Mouse (Mus musculus): Measurements from ENCODE around the gene Hba-a1. TPM values are rescaled to one million over a fixed set of nuclear protein-coding genes. Genes with fewer than 3 reads are reported as not detected.
"Not testable (repeated sequence)": the region's sequence is repeated elsewhere in the genome, so short reads cannot be mapped to it uniquely, and the experiment has no call there.

The Hba-a1 gene
- total RNA-seq, 2 experiments from 2014 or later: 361 to 431 TPM

DNA sequence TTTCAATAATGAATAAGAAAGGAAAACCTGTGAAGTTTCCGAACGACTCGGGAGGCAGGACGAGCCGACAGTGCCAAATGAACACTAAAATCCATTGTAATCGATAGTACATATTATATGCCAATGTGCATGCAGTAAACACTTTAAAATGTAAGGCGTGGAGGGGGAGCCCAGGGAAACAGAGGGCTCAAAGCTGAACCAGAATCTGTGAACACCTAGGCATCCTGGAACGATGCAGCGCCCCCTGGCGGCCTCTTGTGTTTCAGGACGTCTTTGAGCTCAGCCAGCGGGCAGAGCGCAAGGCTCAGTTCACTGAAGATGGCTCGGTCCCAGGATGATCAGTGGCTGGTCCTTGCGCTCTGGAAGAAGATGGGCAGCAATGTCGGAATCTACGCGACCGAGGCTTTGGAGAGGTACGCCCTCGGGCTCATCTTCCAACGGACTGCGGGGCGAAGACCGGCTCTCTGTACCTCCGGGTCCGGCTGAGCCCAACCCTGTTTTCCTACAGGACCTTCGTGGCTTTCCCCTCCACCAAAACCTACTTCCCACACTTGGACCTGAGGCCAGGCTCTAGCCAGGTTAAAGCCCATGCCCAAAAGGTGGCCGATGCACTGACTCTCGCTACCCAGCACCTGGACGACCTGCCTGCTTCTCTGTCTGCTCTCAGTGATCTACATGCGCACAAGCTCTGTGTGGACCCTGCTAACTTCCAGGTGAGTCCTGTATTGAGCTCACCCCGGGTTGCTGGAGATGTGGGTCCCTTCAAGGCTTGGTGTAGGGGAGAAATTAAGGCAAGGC, 3.6 kb downstream of the Hba-a1 start, which contains the start of gene Hbq1b:
Hbq1b (plus strand) TSS at position 271 of the 798 bp plus-strand sequence.
- intact Hi-C loops (cut with DNase I): not testable (repeated sequence)

DNA sequence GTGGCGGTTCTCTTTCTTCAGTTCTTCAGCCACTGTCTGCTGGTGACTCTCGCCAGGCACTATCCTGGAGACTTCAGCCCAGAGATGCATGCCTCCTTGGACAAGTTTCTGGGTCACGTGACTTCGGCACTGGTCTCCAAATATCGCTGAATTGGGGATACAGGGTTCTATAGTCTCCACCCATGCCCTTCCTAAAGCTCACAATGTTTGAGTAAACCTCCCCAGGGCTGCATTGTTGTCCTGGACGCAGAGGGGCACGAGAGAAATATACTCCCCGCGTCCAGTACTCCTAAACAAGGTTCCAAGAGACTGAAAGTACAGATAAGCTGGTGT, 4.1 kb downstream of the Hba-a1 start:
- intact Hi-C loops (cut with DNase I): no loop called here
- no peak for DNase-seq (ENCODE audit: low spot score in 2 of 2)

More for the DNA sequence above, 3.6 kb downstream of the Hba-a1 start, which contains the start of gene Hbq1b:
- DNase-seq (ENCODE audit: low spot score in 2 of 2): peak; percentile 68 to 82

DNA sequence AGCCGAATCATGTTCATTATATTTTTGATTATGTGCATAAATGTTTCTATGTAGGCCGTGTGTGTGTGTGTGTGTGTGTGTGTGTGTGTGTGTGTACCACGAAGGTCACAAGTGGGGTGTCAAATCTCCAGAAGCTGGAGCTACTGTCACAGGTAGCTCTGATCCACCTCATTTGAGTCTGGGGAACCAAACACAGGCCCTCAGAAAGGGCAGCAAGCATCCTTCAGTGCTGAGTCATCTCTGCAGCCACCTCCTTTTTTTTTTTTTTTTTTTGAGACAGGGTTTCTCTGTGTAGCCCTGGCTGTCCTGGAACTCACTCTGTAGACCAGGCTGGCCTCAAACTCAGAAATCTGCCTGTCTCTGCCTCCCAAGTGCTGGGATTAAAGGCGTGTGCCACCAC, 9.5 kb downstream of the Hba-a1 start:
- intact Hi-C loops (cut with DNase I); DNase-seq (ENCODE audit: low spot score in 2 of 2): not testable (repeated sequence)

DNA sequence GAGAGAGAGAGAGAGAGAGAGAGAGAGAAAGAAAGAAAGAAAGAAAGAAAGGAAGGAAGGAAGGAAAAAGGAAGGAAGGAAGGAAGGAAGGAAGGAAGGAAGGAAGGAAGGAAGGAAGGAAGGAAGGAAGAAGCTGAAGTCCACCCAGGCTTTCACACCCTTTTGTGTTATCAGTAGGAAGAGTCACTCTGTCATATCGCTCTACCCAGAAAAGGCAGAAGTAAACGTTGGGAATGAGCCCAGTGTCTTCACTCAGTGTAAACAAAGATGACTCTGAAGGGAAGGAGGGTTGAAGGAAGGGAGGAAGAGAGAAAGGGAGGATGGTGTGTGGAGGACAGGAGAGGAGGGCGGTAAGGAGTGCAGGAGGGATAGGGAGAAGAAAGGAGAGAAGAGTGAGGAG, 10.2 kb downstream of the Hba-a1 start:
- intact Hi-C loops (cut with DNase I); DNase-seq (ENCODE audit: low spot score in 2 of 2): not testable (repeated sequence)

DNA sequence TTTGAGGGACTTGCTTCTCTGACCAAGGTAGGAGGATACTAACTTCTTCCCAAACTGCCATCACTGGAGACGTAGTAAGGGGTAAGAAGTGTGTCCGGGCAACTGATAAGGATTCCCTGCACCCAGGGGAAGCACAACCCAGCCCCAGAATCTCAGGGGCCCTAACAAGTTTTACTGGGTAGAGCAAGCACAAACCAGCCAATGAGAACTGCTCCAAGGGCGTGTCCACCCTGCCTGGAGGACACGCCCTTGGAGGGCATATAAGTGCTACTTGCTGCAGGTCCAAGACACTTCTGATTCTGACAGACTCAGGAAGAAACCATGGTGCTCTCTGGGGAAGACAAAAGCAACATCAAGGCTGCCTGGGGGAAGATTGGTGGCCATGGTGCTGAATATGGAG, 12.9 kb downstream of the Hba-a1 start, which contains the start of gene Hba-a2:
Hba-a2 (plus strand) TSS at position 287 of the 400 bp plus-strand sequence.
- DNase-seq (ENCODE audit: low spot score in 2 of 2); intact Hi-C loops (cut with DNase I): not testable (repeated sequence)

DNA sequence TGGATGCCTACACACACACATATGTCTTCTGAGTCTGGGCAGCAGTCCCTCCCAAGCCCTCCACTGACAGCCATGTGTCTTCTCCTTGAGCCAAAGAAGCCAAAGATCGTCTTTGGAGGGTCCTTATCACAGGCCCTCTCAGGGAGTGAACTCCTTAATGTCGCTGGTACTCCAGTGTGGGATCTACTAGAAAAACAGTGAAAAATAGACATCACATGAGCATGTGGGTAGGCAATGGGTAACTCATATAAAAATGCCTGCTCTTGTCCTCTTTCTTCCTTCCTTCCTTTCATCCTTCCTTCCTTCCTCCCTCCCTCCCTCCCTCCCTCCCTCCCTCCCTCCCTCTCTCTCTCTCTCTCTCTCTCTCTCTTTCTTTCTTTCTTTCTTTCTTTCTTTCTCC, 14.1 kb downstream of the Hba-a1 start:
- DNase-seq (ENCODE audit: low spot score in 2 of 2); intact Hi-C loops (cut with DNase I): not testable (repeated sequence)

DNA sequence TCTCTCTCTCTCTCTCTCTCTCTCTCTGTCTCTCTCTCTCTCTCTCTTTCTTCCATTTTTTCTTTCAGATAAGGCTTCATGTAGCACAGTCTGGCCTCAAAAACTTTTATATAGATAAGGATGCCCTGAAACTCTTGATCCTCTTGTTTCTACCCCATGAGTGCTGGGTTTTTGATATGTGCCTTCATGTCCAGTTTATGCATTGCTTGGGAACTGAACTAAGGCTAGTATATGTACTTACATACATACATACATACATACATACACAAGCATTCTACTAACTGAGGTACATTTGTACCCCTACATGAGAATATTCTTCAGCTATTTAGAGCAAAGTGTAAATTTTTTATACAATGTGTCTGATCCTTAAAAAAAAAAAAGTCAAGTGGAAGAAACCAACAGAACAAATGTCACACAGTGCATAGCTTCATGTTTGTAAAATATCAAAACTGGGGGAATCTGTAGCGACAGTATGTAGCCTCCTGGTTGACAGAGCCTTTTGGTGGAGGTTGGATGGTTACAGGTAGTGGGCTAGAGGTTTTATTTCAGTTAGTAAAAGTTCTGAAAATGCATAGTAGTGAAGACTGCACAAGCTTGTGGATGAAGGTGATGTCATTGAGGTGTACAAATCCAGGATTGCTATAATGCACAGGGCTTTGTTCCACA, 14.7 kb downstream of the Hba-a1 start:
- intact Hi-C loops (cut with DNase I): no loop called here
- no peak for DNase-seq (ENCODE audit: low spot score in 2 of 2)

DNA sequence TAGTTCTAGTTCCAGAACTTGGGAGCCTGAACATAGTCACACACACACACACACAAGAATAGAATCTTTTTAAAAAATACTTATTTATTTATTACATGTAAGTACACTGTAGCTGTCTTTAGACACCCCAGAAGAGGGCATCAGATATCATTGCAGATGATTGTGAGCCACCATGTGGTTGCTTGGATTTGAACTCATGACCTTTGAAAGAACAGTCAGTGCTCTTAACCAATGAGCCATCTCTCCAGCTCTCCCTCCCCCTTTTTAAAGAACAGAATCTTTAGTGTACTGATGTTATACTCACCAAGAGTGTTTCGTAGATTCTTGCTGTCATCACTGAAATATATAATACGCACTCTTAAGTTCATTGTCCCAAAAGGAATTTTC, 15.2 kb downstream of the Hba-a1 start:
- intact Hi-C loops (cut with DNase I): no loop called here
- DNase-seq (ENCODE audit: low spot score in 2 of 2): no peak

DNA sequence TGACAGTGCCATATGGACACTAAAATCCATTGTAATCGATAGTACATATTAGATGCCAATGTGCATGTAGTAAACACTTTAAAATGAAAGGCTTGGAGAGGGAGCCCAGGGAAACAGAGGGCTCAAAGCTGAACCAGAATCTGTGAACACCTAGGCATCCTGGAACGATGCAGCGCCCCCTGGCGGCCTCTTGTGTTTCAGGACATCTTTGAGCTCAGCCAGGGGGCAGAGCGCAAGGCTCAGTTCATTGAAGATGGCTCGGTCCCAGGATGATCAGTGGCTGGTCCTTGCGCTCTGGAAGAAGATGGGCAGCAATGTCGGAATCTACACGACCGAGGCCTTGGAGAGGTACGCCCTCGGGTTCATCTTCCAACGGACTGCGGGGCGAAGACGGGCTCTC, 16.6 kb downstream of the Hba-a1 start, which contains the start of gene Hbq1a:
Hbq1a (plus strand) TSS at position 205 of the 400 bp plus-strand sequence.
- DNase-seq (ENCODE audit: low spot score in 2 of 2): peak; percentile 46 to 54
- intact Hi-C loops (cut with DNase I): not testable (repeated sequence)

DNA sequence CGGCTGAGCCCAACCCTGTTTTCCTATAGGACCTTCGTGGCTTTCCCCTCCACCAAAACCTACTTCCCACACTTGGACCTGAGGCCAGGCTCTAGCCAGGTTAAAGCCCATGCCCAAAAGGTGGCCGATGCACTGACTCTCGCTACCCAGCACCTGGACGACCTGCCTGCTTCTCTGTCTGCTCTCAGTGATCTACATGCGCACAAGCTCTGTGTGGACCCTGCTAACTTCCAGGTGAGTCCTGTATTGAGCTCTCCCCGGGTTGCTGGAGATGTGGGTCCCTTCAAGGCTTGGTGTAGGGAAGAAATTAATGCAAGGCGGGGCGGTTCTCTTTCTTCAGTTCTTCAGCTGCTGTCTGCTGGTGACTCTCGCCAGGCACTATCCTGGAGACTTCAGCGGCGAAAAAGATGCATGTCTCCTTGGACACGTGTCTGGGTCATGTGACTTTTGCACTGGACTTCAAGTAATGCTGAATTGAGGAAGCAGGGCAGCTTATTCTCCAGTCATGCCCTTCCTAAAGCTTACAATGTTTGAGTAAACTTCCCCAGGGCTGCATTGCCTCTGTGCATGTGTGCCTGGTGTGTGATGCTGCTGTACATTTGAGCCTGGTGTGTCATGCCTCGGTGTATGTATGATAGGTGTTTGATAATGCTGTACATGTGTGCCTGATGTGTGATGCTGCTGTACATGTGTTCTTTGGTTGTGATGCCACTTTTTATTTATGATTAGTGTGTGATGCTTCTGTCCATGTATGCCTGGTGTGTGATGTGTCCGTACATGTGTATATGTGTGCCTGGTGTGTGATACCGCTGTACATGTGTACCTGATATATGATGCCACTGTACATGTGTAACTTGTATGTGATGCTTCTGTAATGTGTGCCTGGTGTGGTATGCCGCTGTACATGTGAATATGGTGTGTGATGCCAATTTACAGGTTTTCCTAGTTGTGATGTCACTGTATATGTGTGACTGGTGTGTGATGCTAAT, 17.3 kb downstream of the Hba-a1 start:
- intact Hi-C loops (cut with DNase I): no loop called here
- DNase-seq (ENCODE audit: low spot score in 2 of 2): peak in 1 of 2 experiments; percentile 13

DNA sequence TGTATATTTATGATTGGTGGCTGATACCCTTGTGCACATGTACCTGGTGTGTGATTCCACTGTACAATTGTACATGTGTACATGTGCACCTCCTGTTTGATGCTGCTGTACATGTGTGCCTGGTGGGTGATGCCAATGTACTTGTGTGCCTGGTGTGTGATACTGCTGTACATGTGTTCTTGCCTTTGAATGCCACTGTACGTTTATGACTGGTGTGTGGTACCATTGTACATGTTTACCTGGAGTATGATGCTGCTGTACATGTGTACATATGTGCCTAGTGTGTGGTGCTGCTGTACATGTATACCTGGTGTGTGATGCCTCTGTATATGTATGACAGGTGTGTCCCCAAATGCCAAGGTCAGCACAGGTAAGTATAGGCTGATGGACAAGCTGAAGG, 18.2 kb downstream of the Hba-a1 start:
- DNase-seq (ENCODE audit: low spot score in 2 of 2): no peak
- intact Hi-C loops (cut with DNase I): no loop called here

DNA sequence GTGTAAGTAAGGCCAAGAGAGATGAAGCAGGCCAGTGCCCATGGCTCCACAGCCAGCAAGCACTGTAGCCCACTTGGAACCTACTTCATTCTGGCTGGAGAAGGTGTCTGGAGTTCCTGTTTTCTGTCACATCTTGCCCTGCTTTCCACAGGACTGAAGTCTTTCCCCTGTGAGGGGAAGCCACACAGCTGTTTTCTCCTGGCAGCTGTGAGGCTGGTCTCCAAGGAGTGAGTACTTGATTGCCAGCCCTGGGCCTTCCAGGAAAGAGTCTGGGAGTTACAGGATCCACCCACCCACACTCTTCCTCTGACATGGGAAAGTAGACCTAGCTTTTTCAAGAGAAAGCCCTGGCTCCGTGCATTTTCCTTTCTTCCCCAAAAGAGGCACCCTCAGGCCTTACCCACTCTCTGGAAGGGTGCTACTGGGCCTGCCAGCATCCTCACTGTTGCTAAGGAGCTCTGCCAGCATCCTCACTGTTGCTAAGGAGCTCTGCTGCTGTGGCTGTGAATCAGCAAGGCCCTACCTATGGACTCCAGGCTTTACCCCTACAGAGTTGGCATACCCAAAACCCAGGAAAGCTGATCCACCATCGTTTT, 19.6 kb downstream of the Hba-a1 start:
- intact Hi-C loops (cut with DNase I): no loop called here
- DNase-seq (ENCODE audit: low spot score in 2 of 2): peak; percentile 43 to 45

DNA sequence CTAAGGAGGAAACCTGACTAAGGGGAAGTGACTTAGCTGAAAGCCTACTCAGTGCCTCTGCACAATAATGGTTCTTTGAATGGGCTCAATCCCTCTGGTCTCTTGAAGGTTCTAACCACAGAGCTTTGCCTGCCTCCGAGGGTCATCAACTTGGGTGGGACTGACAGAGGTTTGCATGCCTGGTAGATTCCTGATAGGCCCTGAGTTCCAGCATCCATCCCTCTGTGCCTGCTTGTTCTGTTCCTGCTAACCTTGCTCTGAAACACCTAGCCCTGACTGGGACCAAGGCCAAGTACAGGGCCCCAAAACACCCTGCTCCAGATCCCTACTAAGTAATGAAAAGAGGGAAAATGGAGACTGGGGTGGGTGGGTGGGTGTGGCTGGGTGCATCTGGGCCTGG, 20.1 kb downstream of the Hba-a1 start:
- intact Hi-C loops (cut with DNase I): no loop called here
- no peak for DNase-seq (ENCODE audit: low spot score in 2 of 2)

DNA sequence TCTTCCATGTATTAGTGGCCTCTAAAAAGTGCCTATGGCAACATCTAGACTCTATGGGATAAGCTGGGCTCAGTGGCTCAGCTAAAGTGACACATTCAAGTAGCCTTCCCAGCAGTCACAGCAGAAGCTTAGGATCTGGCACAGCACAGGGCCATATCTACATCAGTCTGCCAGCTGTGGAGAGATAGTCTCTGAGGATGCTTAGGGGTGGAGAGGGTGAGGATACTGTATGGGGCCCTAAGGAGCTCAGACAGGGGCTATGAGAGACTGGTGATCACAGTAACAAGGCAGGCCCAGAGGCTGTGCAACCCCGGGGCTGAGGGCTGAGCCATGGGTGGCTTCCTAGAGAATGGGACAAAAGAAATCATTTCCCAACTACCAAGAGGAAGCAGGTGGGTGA, 23.7 kb downstream of the Hba-a1 start:
- intact Hi-C loops (cut with DNase I): no loop called here
- no peak for DNase-seq (ENCODE audit: low spot score in 2 of 2)

DNA sequence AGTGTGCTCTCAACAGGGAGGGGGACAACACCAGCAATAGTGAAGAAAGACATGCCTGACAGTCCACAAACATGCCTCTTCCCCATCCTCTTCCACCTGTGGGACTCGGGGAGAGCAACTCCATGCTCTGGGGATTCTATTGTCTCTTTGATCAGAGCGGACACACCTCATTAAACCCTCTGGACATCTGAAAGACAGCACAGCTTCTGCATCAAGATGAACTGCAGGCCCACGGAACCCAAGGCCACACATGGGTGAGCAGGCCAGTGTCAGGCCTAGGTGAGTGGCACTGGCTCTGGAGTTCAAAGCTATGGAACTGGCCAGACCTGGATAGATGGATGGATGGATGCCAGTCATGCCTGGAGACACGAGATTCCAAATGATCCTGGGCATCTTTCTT, 26.1 kb downstream of the Hba-a1 start:
- DNase-seq (ENCODE audit: low spot score in 2 of 2): no peak
- intact Hi-C loops (cut with DNase I): no loop called here

DNA sequence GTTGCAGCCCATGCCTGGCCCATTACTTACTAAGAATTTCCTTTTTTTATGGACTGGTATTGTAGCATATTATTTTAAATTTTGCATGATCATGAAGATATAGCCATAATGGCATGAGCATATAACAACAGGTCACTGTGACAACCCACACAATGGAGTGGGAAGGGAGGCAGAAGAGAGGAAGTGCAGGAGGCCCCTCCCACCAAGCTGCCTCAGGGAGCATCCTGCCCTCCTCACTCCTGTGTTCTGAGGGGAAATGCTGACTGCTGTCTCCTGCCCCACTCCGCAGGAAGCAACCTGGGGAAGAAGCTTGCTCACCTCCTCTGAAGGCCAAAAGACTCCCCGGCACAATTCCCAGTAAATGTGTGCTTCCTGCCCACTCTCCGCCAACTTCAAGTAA, 26.6 kb downstream of the Hba-a1 start:
- DNase-seq (ENCODE audit: low spot score in 2 of 2): no peak
- intact Hi-C loops (cut with DNase I): no loop called here

DNA sequence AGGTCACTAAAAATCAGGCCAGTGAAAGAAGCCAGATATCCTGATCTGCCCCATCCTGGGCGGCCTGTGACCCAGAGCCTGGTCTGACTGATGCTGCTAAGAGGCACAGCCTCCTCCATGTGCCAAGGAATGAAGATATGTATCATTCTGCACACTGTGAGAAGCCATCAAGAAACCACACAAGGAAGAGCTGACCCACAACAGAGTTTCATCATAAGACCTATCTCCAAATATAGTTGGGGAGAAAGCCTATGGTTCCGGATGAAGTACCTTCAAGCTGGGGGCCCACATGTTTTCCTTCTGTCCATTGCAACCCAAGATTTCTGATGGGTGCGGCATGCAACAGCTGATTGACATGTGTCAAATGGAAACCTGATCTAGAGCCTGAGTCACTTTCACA, 32.7 kb downstream of the Hba-a1 start:
- no peak for DNase-seq (ENCODE audit: low spot score in 2 of 2)
- intact Hi-C loops (cut with DNase I): no loop called here

DNA sequence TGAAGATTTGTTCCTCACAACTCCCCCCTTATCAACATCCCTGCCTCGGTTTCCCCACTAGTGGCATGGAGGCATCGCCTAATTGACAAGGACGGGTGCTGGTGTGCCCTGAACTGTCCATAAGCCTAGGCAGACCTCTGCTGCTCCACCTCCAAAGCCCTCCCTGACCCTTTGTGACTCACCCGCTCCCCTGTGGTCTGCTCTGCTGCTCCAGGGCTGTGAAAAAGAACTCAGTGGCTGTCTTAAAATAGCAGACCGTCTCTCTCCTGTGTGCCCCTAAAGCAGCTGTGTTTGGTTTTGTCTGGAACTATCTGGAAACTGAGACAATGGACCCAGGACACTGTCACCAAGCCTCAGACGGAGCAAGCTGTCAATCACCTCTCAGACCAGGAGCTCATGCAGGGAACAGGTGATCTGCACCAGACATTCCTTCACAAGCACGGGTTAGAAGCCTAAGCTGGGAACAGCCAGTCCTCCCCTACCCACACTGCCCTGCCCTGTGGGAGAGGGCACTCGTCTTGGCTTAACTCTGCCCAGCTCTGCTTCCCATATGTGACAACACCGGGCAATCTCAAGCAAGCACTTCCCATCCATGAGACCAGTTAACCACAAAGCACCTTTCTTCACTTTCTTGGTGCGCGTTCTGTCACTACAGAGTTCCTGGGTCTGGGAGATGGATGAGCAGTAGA, 37.3 kb downstream of the Hba-a1 start:
- no peak for DNase-seq (ENCODE audit: low spot score in 2 of 2)

DNA sequence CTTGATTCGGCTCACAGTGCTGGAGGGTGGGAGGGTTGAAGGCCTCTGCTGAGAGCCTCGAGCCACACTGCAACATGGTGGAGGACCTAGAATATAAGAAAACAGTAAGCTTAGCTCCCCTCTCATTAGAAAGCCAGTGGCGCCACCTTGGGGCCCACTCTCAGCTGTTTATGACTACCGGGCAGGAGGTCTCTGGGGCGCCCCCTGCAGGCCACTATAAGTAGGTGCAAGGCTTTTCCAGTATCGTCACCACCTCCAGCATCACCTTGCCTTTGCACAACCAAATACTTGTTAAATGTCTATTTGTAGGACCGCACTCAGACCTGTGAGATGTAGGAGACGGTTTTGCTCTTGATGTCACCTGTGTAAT, 37.9 kb downstream of the Hba-a1 start:
- intact Hi-C loops (cut with DNase I): loop anchor here (10.0 kb wide), 1 partner anchor 106 kb away; no protein-coding TSS in a partner anchor
- DNase-seq (ENCODE audit: low spot score in 2 of 2): peak; percentile 57 to 59

More for the DNA sequence above, 37.3 kb downstream of the Hba-a1 start:
- intact Hi-C loops (cut with DNase I): loop anchor here (10.0 kb wide), 1 partner anchor 106 kb away; no protein-coding TSS in a partner anchor

All from left cerebral cortex, postnatal 36 days (tissue).